Mouse (Mus musculus): ENCODE results near the gene Ddx58. TPM values are rescaled to one million over a fixed set of nuclear protein-coding genes. Genes with fewer than 3 reads are reported as not detected.

Gene Ddx58
- polyA plus RNA-seq, 1 experiment from 2014 or later = 3.7 TPM

Other genes starting within 250 kb of the Ddx58 start
- 31.2 and 48.2 TPM in 2 replicates for gene Aco1, start 96.7 kb downstream of the Ddx58 start, polyA plus RNA-seq (2014; fragmentation: Nextera tagmentation; extraction: Ambion mirVana)
- 9.7 and 15.9 TPM in 2 replicates for gene Smim27, start 29.8 kb upstream of the Ddx58 start, polyA plus RNA-seq (2014; fragmentation: Nextera tagmentation; extraction: Ambion mirVana)
- gene Topors, start 30.0 kb upstream of the Ddx58 start, polyA plus RNA-seq (2014; fragmentation: Nextera tagmentation; extraction: Ambion mirVana) = 24.3 and 36.2 TPM in 2 replicates
- 271 and 339 TPM in 2 replicates for gene Ndufb6, start 39.6 kb upstream of the Ddx58 start, polyA plus RNA-seq (2014; fragmentation: Nextera tagmentation; extraction: Ambion mirVana)
- gene Tmem215, start 232.4 kb upstream of the Ddx58 start, polyA plus RNA-seq (2014; fragmentation: Nextera tagmentation; extraction: Ambion mirVana) = 0.24 and 0.27 TPM in 2 replicates